Mouse (Mus musculus) splenic B cell, adult 2 months (primary cell): ENCODE measurements around the gene Gm11639.

Experiments
- DNase-seq: peaks from one replicate; pipeline ENCODE4 v3.0.0-alpha.2; 2011; ENCODE audit warnings: low read depth, low spot score
- H3K27me3 ChIP-seq: 2 replicates; pipeline ENCODE4 v1.6.1; 2012; ENCODE audit warnings: mild to moderate bottlenecking, low read length, moderate library complexity, mixed read lengths; ENCODE audit not compliant: control insufficient read depth, poor library complexity, insufficient read depth, severe bottlenecking
- H3K36me3 ChIP-seq: 2 replicates; pipeline ENCODE4 v1.6.1; 2012; ENCODE audit warnings: mild to moderate bottlenecking, low read length, moderate library complexity, mixed read lengths; ENCODE audit not compliant: control insufficient read depth, poor library complexity, insufficient read depth, severe bottlenecking

Gene Gm11639

DNA sequence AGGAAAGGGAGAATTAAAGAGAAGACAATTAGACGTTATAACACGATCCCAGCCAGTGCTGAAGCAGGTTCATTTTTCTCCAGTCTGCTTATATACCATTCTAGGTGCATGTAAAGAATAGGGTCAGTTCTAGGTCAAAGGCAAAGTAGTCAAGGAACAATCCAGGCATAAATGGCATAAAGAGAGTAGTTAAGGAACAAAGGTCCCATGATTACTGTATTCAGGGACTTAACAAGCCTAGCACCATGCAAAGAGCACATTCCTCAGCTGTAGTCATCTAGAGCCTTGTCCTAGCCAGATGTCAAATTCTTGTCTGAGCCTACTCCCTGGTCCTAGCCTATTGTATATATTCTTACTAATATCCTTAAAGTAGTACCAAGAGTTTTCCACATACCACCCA lies 259.2 kb downstream of the Gm11639 start:
- Histone ChIP-seq H3K27me3 (peaks cover 2% of the 10 kb centered on the region; the same call in 1 of the 2 replicates), H3K36me3 (no peaks in the 10 kb centered on the region)
- DNase-seq: no peak

DNA sequence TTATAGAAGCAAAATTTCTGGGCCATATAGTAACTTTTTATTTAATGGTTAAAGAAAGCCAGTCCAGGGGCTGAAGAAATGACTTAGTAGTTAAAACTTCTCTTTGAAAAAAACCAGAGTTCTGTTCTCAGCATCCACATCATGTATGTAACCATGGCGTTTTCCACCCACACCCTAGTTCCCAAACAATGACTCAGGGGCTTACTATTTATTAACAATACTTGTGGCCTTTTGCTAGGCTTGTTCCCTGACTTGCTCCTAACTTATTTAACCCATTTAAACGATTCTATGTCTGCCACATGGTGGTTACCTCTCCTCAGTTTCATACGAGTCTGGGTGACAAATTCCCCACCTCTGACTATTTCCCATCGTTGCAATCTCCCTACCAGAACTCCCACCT lies 266.8 kb downstream of the Gm11639 start:
- H3K36me3 ChIP-seq: no peaks in the 10 kb centered on the region
- no peak for DNase-seq
- H3K27me3 ChIP-seq: peaks cover 2% of the 10 kb centered on the region; the same call in 1 of the 2 replicates

DNA sequence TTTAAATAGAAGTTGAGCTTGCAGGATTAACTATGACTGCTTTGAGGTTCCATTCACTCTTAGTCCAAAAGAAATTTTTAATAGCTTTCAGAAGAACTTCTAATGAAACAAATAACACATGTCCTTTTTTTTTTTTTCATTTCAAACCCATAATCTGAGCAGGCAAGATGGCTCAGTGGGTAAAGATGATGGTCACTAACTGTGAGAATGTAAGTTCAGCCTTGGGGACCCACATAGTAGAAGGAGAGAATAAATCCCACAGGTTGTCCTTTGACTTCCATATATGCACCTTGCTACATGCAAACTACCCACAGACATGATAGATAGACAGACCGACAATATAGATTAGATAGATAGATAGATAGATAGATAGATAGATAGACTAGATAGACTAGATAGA lies 282.4 kb downstream of the Gm11639 start:
- DNase-seq: no peak
- H3K36me3 ChIP-seq: no peaks in the 10 kb centered on the region
- H3K27me3 ChIP-seq: no peaks in the 10 kb centered on the region

DNA sequence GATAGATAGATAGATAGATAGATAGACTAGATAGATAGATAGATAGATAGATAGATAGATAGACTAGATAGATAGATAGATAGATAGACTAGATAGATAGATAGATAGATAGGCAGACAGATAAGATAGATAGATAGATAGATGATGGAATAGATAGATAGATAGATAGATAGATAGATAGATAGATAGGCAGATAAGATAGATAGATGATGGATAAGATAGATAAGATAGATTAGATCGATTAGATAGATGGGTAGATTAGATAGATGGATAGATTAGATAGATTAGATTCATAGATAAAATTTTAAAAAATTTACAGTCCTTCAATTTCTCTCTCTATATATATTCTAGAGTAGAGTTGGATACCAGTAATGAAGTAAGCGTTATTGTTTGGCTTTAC lies 282.9 kb downstream of the Gm11639 start:
- no peaks in the 10 kb centered on the region for H3K36me3 ChIP-seq
- H3K27me3 ChIP-seq: no peaks in the 10 kb centered on the region
- DNase-seq: no peak

DNA sequence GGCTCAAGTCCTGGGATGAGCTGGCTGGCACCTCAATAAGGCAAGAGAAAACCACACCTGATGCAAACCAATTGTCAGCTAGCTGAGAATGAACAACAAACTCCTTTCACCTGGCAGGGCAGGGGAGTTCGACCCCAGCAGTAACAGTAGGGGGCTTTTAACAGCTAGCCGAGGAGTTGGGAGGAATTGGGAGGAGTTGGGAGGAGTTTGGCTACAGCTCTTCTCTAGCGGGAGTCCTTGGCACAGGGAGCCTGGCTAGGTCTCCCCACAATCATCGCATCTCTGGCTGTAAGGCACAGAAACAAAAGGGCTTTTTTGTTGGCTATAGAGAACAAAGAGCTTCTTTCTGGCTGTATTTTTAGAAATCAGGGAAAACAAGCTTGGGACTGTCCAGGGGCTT lies 285.8 kb downstream of the Gm11639 start:
- H3K36me3 ChIP-seq: no peaks in the 10 kb centered on the region
- DNase-seq: no peak

DNA sequence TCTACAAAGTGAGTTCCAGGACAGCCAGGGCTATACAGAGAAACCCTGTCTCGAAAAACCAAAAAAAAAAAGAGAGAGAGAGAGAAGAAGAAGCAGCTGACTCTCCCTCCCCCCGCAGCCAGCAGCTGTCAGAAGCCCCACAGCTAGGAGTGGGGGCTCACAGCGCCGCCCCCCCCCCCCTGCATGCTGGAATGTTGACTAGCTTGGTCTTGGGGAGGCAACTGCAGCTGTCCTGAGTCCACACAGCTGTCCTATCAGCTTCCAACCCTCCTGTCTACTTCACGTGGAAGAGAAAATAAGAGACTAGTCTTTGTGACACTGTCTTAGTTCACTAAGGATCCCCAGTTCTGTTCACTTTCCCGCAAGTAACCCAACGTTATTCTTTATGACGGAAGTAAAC lies 287.0 kb downstream of the Gm11639 start:
- H3K27me3 ChIP-seq: no peaks in the 10 kb centered on the region

More for the DNA sequence above, 285.8 kb downstream of the Gm11639 start:
- no peaks in the 10 kb centered on the region for H3K27me3 ChIP-seq

DNA sequence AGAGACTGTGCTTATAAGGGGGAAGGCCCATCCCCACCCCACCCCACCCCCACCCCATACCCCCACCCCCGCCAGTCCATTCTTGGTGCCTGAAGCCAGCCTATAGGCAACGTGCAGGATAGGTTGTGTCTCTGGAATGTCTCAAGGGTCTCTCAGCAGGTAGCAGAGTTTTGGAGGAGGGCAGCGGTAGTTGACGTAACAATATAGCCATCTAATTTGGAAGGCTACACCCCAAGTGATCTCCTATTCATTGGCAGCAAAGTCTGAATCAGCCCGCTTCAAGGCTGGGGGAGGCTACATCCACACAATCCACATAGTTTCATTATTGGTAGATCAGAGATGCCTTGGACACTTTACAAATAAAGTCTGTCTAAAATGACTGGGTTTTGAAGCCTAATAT lies 292.5 kb downstream of the Gm11639 start:
- Histone ChIP-seq H3K27me3 (no peaks in the 10 kb centered on the region), H3K36me3 (no peaks in the 10 kb centered on the region)
- DNase-seq: no peak

More for the DNA sequence above, 287.0 kb downstream of the Gm11639 start:
- DNase-seq: no peak
- H3K36me3 ChIP-seq: no peaks in the 10 kb centered on the region

DNA sequence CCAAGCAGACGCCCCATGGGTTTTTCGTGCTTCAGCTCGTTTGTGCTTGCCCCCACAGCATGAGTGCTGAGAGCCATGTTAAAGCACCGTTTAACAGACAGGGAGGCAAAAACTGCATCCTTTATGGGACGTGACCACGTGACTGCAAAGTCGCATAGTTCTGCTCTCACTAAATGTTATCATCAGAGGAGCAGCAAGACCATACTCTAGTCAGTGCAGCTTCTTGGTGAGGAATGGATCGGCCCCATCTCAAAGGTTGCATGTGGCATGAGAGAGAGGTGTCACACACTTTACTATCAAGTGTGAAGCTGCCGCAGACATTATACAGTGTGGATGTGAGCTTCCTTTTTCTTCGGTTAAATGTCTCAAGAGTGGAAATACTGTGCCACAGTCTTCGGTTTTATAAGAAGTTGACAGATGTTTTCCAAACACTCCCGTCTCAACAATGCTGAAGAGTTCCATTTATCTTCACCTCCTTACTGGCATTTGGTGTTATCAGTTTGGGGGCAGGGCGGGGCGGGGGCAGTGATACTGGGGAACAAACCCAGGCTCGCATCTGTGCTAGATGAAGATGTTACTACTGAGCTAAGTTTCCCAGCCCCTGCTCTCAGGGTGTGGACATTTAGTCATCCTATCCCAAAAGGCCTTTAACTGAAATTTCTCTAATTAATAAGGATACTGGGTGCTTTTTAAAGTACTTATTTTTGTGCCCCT lies 296.0 kb downstream of the Gm11639 start:
- H3K27me3 ChIP-seq: no peaks in the 10 kb centered on the region
- H3K36me3 ChIP-seq: no peaks in the 10 kb centered on the region
- no peak for DNase-seq

DNA sequence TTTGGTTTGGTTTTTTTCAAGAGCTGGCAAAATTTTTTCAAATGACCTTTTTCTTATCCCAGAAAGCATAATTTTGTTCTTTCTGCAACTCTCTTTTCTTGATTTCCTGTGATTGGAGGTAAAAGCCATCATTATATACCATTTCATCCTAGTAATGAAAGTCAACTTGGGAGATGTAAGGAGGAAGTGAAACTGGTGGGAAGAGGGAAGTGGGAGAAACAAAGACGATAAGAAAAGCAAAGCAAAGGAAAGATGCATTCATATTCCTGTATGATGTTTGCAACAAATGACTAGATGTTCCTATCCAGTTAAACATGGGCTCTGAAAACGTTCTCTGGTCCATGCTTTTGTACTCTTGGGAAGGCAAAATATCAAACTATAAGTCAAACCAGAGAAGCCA lies 323.7 kb downstream of the Gm11639 start:
- no peaks in the 10 kb centered on the region for H3K27me3 ChIP-seq
- H3K36me3 ChIP-seq: no peaks in the 10 kb centered on the region
- no peak for DNase-seq

DNA sequence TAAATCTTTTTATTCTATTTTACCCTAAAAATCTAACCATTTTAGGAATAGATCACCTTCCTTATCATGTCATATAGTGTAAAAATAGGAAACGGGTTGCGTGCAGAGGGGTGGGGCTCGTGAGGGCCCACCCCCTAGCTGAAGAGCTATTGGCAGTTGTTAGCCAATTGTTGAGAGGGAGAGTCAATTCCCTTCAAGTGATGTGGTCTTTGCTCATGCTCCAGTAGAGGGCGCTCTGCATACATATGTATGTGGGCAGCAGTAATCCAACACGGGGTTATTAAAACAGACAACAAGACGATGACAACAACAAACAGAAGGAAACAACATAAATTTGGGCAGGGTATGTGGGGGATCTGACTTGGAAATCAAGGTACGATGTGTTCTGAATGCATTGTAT lies 335.6 kb downstream of the Gm11639 start:
- H3K36me3 ChIP-seq: no peaks in the 10 kb centered on the region
- H3K27me3 ChIP-seq: no peaks in the 10 kb centered on the region
- DNase-seq: peak; percentile 18

DNA sequence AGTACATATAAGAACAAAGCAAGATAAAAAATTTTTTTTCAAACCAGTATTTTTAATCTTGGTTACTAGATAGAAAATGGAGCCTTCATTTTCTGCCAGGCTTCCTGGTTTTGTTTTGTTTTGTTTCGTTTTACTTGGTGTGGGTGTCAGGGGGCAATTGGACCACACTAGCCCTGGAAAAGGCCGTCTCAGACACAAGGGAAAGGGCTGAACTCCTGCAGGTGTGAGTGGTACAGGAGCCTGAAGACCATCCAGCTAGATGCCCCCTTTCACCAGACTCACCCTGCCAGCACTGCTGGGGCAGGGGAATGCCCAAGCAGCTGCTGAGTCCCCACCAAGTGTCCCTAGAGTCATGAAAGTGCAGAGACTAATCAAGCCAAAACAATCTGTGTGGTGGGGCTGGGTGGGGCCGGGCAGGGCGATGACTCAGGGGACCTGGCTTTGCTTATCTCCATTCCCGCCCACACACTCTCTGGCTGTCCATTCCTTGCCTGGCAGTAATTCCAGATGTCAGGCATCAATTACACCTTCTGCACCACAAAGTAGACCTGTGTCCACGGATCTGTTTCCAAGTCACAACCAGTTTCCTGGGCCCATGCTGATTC lies 343.3 kb downstream of the Gm11639 start:
- DNase-seq: no peak
- no peaks in the 10 kb centered on the region for H3K27me3 ChIP-seq
- no peaks in the 10 kb centered on the region for H3K36me3 ChIP-seq

DNA sequence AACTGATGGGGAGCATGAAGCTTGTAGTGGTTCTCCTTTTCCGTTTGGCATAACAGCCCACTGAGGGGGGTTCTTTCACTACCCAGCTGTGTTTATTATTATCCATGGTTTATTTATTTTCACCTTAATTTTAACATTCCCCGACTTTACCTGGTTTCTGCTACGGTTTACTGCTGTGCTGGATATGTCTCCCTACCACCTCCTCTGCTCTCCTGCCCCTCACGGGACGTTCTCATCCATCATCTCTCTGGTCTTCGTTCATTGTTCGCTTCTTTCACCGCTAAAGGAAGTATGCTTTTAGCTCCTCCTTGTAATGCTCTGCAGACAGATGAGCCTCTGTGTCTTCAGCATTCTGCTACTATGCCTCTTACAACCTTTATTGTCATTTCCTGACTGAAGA lies 344.0 kb downstream of the Gm11639 start:
- DNase-seq: no peak
- H3K27me3 ChIP-seq: no peaks in the 10 kb centered on the region
- no peaks in the 10 kb centered on the region for H3K36me3 ChIP-seq

DNA sequence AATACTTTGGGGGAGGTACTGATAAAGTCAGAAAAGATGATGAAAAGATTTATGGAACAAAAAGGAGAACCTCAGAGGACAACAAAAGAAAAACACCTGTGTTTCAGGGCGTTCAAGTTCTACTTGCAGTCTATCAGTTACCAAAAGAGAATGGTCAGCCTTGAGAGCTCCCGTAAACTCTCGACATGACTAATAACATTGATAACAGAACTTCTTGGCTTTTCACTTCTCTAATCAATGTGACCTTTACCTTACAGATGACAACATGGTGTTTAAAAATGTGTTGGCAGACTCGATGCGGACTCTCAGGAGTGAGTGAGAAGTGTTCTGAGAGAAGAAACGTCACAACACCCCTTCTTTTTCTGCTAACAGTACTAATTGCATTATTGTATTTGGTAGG lies 344.7 kb downstream of the Gm11639 start:
- no peaks in the 10 kb centered on the region for H3K36me3 ChIP-seq
- no peak for DNase-seq
- H3K27me3 ChIP-seq: no peaks in the 10 kb centered on the region

DNA sequence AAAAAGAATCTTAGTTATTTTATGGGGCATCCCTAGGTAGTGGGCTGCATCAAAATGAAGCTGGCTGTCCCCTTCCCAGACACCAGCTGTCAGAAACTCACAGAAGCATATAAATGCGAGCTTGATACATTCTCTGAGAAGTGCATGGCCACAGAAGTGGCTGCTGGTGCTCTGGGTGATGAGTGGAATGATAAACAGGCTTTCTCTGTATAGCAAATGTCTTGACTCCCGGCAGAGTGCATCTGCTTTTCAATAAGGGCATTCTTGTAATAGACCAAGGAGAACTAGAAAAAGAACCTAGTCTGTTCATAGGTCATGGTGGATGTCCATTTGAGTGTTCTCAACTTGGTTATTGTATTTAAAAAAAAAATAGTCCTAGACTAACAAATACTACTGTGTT lies 345.6 kb downstream of the Gm11639 start:
- H3K27me3 ChIP-seq: no peaks in the 10 kb centered on the region
- DNase-seq: no peak

DNA sequence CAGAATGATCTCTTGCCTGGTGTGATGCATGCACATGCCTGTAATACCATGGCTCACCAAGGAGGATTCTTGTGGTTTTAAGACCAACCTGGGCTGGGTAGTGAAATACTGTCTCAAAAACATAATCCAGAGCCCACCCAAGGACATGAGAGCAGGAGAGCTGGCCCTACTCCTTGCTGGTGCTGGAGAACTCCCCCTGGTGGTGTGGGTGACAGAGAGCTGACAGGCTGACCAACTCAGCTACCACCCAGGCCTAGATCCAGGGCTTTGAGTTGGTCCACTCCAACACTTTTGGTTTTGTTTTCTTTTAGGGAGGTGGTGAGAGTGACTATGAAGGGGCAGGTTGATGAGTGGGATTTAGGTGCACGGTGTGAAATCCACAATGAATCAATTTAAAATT lies 349.6 kb downstream of the Gm11639 start:
- no peak for DNase-seq
- no peaks in the 10 kb centered on the region for H3K27me3 ChIP-seq
- H3K36me3 ChIP-seq: no peaks in the 10 kb centered on the region

More for the DNA sequence above, 345.6 kb downstream of the Gm11639 start:
- H3K36me3 ChIP-seq: no peaks in the 10 kb centered on the region

DNA sequence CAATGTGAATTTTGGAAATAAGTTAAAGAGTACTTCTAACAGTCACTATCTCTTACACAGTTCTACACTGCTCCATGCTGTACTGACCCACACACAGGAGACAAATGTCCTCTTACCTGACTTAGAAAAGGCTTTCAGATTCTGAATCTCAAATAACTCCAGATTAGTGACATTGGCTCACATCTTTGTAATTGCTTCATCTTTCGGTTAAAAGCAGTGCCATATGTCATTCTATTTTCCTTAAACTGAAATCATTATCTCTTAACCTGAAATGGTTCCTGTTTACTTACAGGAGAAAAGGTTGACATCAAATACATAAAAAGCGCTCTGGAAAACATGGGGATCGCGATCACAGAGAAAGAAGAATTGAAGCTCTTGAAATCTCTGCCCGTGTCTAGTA lies 377.8 kb downstream of the Gm11639 start, which contains the start of gene Efcab3:
Gene Efcab3 (plus strand): TSS at position 301 of the 400 bp plus-strand sequence.
- no peak for DNase-seq
- no peaks in the 10 kb centered on the region; the same call in 1 of the 2 replicates for H3K27me3 ChIP-seq

More for the DNA sequence above, 377.8 kb downstream of the Gm11639 start, which contains the start of gene Efcab3:
- no peaks in the 10 kb centered on the region for H3K36me3 ChIP-seq
